Mouse (Mus musculus) liver, embryonic 14.5 days (tissue): ENCODE results near the gene Egfl7.

Source experiments
- CTCF ChIP-seq: IDR thresholded peaks from 2 replicates; pipeline ENCODE4 v1.5.1; 2016; ENCODE audit warnings: antibody characterized with exemption, low read depth, control low read depth
- EP300 ChIP-seq: IDR thresholded peaks from 2 replicates; pipeline ENCODE4 v1.6.1; 2016; ENCODE audit warnings: antibody characterized with exemption, low read depth

GRCm38 (mm10) chr2:26638039-26638438 is 58.2 kb downstream of the Egfl7 start:
- TF ChIP-seq CTCF (no peak), EP300 (no peak)
